Mouse (Mus musculus): ENCODE measurements around the gene Crim1.

Crim1 gene

DNA sequence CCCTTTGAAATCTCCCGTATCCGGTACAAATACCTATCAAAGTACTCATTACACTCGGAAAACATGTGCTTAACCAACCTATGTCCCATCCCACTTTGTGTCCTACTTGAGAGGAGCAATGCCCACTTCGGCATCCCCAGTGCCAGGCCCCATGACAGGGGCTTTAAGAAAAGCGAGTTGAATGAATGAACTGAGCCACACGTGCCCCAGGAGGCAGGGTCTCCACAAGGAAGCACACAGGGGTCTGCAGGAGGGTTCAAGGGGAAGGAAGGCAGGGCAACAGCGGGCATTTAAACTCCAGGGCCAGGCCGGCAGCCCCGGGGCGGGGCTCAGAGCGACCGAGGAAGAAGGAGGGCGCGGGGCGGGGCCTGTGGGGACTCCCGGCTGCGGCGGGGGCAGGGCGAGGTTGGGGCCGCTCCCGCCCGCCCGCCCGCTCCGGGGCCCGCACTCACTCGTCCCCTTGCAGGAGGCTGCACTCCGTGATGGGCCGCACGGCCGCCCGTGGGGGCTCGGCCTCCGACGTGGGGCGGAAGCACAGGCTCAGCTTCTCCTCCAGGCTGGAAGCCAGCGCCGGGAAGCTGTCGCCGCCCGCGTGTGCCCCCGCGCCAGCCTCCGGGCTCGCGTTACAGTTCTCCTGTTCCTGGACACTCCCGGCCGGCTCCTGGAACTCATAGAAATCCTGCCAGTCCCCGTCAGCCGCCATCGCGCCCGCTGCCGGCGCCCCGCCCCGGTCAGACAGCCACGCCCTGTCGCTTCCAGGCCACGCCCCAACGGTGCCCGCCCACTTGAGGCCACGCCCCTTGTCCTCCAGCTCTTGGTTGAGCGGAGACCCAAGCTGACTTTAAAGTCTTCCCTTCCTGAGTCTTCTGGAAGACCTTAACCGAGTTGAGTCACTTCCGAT is 217.6 kb downstream of the Crim1 start, which contains the start of gene Fez2:
TSS of gene Fez2 (minus strand) at position 772 of the 901 bp plus-strand sequence.
- DNase-seq (ENCODE audit: low spot score) = peak; percentile 81

GRCm38 (mm10) chr17:78419216-78419615 is 219.2 kb downstream of the Crim1 start:
- DNase-seq (ENCODE audit: low spot score) = no peak

DNA sequence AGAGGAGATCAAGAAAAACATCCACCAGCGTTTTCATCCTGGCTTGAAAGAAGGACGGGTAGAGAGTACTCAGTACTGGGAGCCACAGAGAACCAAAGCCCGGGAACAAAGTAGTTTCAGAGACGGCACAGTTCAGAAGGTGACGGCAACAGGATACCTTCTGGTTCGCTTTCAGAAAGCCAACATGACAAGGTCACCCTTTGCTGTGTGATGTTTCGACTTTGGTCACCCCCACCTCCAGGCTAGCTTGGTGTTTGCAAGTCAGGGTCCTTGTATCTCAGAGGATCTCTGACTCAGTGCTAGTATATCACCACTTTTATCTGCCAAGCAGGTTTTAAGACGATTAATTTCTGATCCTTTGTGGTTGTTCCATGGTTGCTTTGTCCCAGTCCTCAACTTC is 225.0 kb downstream of the Crim1 start:
- no peak for DNase-seq (ENCODE audit: low spot score)

Data from layer of hippocampus, adult 9-10 months (tissue).